Mouse (Mus musculus) G1E (cell line): ENCODE data around the gene H1fx. TPM values are rescaled to one million over a fixed set of nuclear protein-coding genes. Genes with fewer than 3 reads are reported as not detected.

Experiments
- ATAC-seq: 2 replicates; pipeline ENCODE4 v1.8.0; 2016; ENCODE audit warnings: mild to moderate bottlenecking; ENCODE audit not compliant: insufficient number of reproducible peaks, poor library complexity, low FRiP score, severe bottlenecking; ENCODE audit errors: extremely low read depth
- DNase-seq: peaks from one replicate; pipeline ENCODE4 v3.0.0; 2012; ENCODE audit warnings: low spot score
- H3K27me3 ChIP-seq: 2 replicates; pipeline ENCODE4 v1.6.1; 2012; ENCODE audit warnings: mild to moderate bottlenecking, low read length, inconsistent platforms; ENCODE audit not compliant: insufficient read depth
- H3K36me3 ChIP-seq: replicated peaks from 2 replicates; pipeline ENCODE3; 2012; ENCODE audit warnings: mild to moderate bottlenecking, inconsistent platforms
- H3K4me1 ChIP-seq: 2 replicates; pipeline ENCODE4 v1.6.1; 2012; ENCODE audit warnings: low read depth, low read length, inconsistent platforms, mixed read lengths; ENCODE audit not compliant: insufficient read depth
- H3K4me3 ChIP-seq: 2 replicates; pipeline ENCODE4 v1.5.1; 2012; ENCODE audit warnings: low read depth, mild to moderate bottlenecking, inconsistent platforms, low read length, moderate library complexity, mixed read lengths
- H3K9me3 ChIP-seq: replicated peaks from 2 replicates; pipeline ENCODE4 v1.6.1; 2012; ENCODE audit warnings: inconsistent platforms
- CTCF ChIP-seq: IDR thresholded peaks from 2 replicates; pipeline ENCODE4 v1.5.1; 2012; ENCODE audit warnings: low read depth, low read length, inconsistent platforms, mixed read lengths
- GATA1 ChIP-seq: IDR thresholded peaks from 2 replicates; pipeline ENCODE4 v1.6.1; 2012; ENCODE audit warnings: borderline replicate concordance, low read length, inconsistent platforms, mixed read lengths
- GATA2 ChIP-seq: IDR thresholded peaks from 2 replicates; pipeline ENCODE4 v1.6.1; 2012; ENCODE audit warnings: low read depth, low read length, inconsistent platforms, borderline replicate concordance
- POLR2AphosphoS5 ChIP-seq: IDR thresholded peaks from 2 replicates; pipeline ENCODE4 v1.6.1; 2012; ENCODE audit warnings: low read depth, low read length, inconsistent platforms; ENCODE audit not compliant: insufficient replicate concordance
- TAL1 ChIP-seq: conservative IDR thresholded peaks from 2 replicates; pipeline ENCODE4 v1.6.1; 2012; ENCODE audit warnings: low read depth, low read length, inconsistent platforms, mixed read lengths
- polyA plus RNA-seq: library from polyadenylated mRNA; stranded (reverse); fragments of >175 nt; gene quantifications from 2 replicates; pipeline ENCODE4 v1.2.3, GENCODE M21; 2012
- total RNA-seq, 2 experiments: library from RNA; stranded (forward) in 1 of 2; stranded (reverse) in 1 of 2; fragments of 200-1000 nt in 1 of 2; fragments of >200 nt in 1 of 2; fragmentation: Nextera tagmentation in 1 of 2; gene quantifications; 2 replicates each; pipeline ENCODE4 v1.2.3; 2014 to 2017

H1fx gene
- total and polyA plus RNA-seq, 3 experiments, result not detected

DNA sequence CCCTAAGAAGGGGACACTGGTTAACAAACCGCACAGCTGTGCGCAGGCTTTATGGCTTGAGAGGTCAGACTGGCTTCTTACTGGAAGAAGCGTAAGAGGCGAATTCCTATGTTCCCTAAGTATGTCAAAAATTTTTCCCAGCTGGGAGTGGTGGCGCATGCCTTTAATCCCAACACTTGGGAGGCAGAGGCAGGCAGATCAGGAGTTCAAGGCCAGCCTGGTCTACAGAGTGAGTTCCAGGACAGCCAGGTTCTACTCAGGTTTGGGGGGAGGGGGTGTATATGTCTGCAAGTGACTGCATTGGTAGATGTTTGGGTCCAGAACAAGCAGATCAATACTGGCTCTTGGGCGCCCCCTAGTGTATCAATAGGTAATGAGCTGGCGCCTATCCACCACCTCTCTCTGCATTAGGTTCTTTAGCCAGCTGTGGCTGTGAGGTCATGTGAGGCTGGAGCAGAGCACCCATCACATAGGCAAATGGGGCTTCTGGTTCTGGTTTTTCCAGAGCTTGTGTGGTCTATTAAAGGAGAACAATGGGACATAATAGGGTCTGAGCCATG is 16.3 kb upstream of the H1fx start:
- H3K27me3 ChIP-seq, result no peaks in the 10 kb centered on the region
- peaks cover 64% of the 10 kb centered on the region for H3K36me3 ChIP-seq
- H3K4me3 ChIP-seq, result no peak overlapping the region
- TF ChIP-seq CTCF (peak; percentile 75), GATA2 (no peak)
- DNase-seq (peak; percentile 63), ATAC-seq (no peak)
- H3K9me3 ChIP-seq, result no peaks in the 10 kb centered on the region
- H3K4me1 ChIP-seq, result peaks cover 38% of the 10 kb centered on the region

- Histone ChIP-seq H3K9me3 (no peaks in the 10 kb centered on the region), H3K27me3 (no peaks in the 10 kb centered on the region), H3K4me1 (peaks cover 49% of the 10 kb centered on the region), H3K36me3 (peaks cover 52% of the 10 kb centered on the region), H3K4me3 (no peak overlapping the region)
- ATAC-seq (no peak), DNase-seq (no peak)
- TF ChIP-seq TAL1 (no peak), GATA2 (no peak), POLR2AphosphoS5 (no peak), GATA1 (no peak), CTCF (no peak)
Measured at GRCm38 (mm10) chr6:87996606-87997005, 15.2 kb upstream of the H1fx start.

GRCm38 (mm10) chr6:87995519-87995918 is 14.1 kb upstream of the H1fx start:
- H3K27me3 ChIP-seq, result no peaks in the 10 kb centered on the region
- TF ChIP-seq GATA1 (no peak), CTCF (no peak), TAL1 (no peak), GATA2 (no peak), POLR2AphosphoS5 (no peak)
- DNase-seq, result no peak

GRCm38 (mm10) chr6:87993790-87994571 is 12.5 kb upstream of the H1fx start:
- peaks cover 61% of the 10 kb centered on the region for H3K4me1 ChIP-seq
- H3K4me3 ChIP-seq, result peak overlapping the region; percentile 63; the same call in 1 of the 2 replicates
- no peaks in the 10 kb centered on the region for H3K9me3 ChIP-seq
- peaks cover 32% of the 10 kb centered on the region for H3K36me3 ChIP-seq
- DNase-seq (peak; percentile 40), ATAC-seq (0 out of 2 replicates have a peak, but pooled peaks have one; percentile 26)
- no peak for TF ChIP-seq CTCF
- peaks cover 2% of the 10 kb centered on the region; the same call in 1 of the 2 replicates for H3K27me3 ChIP-seq

More at GRCm38 (mm10) chr6:87995519-87995918, 14.1 kb upstream of the H1fx start:
- Histone ChIP-seq H3K9me3 (no peaks in the 10 kb centered on the region), H3K36me3 (peaks cover 41% of the 10 kb centered on the region), H3K4me3 (no peak overlapping the region), H3K4me1 (peaks cover 55% of the 10 kb centered on the region)
- ATAC-seq, result no peak

GRCm38 (mm10) chr6:87992733-87993132 is 11.3 kb upstream of the H1fx start:
- Histone ChIP-seq H3K4me1 (peaks cover 59% of the 10 kb centered on the region), H3K27me3 (peaks cover 14% of the 10 kb centered on the region; the same call in 1 of the 2 replicates), H3K9me3 (no peaks in the 10 kb centered on the region), H3K4me3 (peak overlapping the region; percentile 54; the same call in 1 of the 2 replicates), H3K36me3 (peaks cover 19% of the 10 kb centered on the region)
- ATAC-seq, result peak; percentile 31; the same call in 1 of the 2 replicates
- TF ChIP-seq GATA2, result no peak
- TF ChIP-seq TAL1, result no peak
- TF ChIP-seq POLR2AphosphoS5, result no peak
- TF ChIP-seq GATA1, result no peak
- no peak for TF ChIP-seq CTCF
- DNase-seq, result peak; percentile 70

GRCm38 (mm10) chr6:87991886-87992285 is 10.4 kb upstream of the H1fx start:
- ATAC-seq (no peak), DNase-seq (no peak)
- Histone ChIP-seq H3K9me3 (no peaks in the 10 kb centered on the region), H3K36me3 (peaks cover 14% of the 10 kb centered on the region), H3K4me1 (peaks cover 57% of the 10 kb centered on the region), H3K4me3 (no peak overlapping the region), H3K27me3 (peaks cover 21% of the 10 kb centered on the region)
- no peak for TF ChIP-seq GATA2
- TF ChIP-seq POLR2AphosphoS5, result no peak
- no peak for TF ChIP-seq GATA1
- TF ChIP-seq TAL1, result no peak
- TF ChIP-seq CTCF, result no peak
